Mouse (Mus musculus): ENCODE measurements around the gene Rsrc1. TPM values are rescaled to one million over a fixed set of nuclear protein-coding genes. Genes with fewer than 3 reads are reported as not detected.
"Not testable (repeated sequence)": the region's sequence is repeated elsewhere in the genome, so short reads cannot be mapped to it uniquely, and the experiment has no call there.

Rsrc1 gene
- total RNA-seq, 2 experiments from 2014 or later: 33.0 to 34.6 TPM

GRCm38 (mm10) chr3:67242451-67242850, 261.3 kb downstream of the Rsrc1 start:
- DNase-seq (ENCODE audit: extremely low spot score in 1 of 2, low spot score in 1 of 2): not testable (repeated sequence)

- no peak for DNase-seq (ENCODE audit: extremely low spot score in 1 of 2, low spot score in 1 of 2)
Observed at GRCm38 (mm10) chr3:67267448-67267847, 286.3 kb downstream of the Rsrc1 start.

- no peak for DNase-seq (ENCODE audit: extremely low spot score in 1 of 2, low spot score in 1 of 2)
Observed at GRCm38 (mm10) chr3:67279781-67280180, 298.6 kb downstream of the Rsrc1 start.

GRCm38 (mm10) chr3:67280247-67280646, 299.1 kb downstream of the Rsrc1 start:
- no peak for DNase-seq (ENCODE audit: extremely low spot score in 1 of 2, low spot score in 1 of 2)

GRCm38 (mm10) chr3:67284039-67284438, 302.8 kb downstream of the Rsrc1 start:
- DNase-seq (ENCODE audit: extremely low spot score in 1 of 2, low spot score in 1 of 2): no peak

- DNase-seq (ENCODE audit: extremely low spot score in 1 of 2, low spot score in 1 of 2): no peak
Observed at GRCm38 (mm10) chr3:67284848-67285247, 303.7 kb downstream of the Rsrc1 start.

- no peak for DNase-seq (ENCODE audit: extremely low spot score in 1 of 2, low spot score in 1 of 2)
Observed at GRCm38 (mm10) chr3:67288664-67289063, 307.5 kb downstream of the Rsrc1 start.

- no peak for DNase-seq (ENCODE audit: extremely low spot score in 1 of 2, low spot score in 1 of 2)
Observed at GRCm38 (mm10) chr3:67289482-67289881, 308.3 kb downstream of the Rsrc1 start.

- DNase-seq (ENCODE audit: extremely low spot score in 1 of 2, low spot score in 1 of 2): no peak
Observed at GRCm38 (mm10) chr3:67308725-67309124, 327.5 kb downstream of the Rsrc1 start.

GRCm38 (mm10) chr3:67309644-67310311, 328.6 kb downstream of the Rsrc1 start:
- DNase-seq (ENCODE audit: extremely low spot score in 1 of 2, low spot score in 1 of 2): no peak

GRCm38 (mm10) chr3:67311436-67311835, 330.2 kb downstream of the Rsrc1 start:
- DNase-seq (ENCODE audit: extremely low spot score in 1 of 2, low spot score in 1 of 2): no peak

GRCm38 (mm10) chr3:67322422-67322821, 341.2 kb downstream of the Rsrc1 start:
- DNase-seq (ENCODE audit: extremely low spot score in 1 of 2, low spot score in 1 of 2): no peak

GRCm38 (mm10) chr3:67339558-67339957, 358.4 kb downstream of the Rsrc1 start:
- no peak for DNase-seq (ENCODE audit: extremely low spot score in 1 of 2, low spot score in 1 of 2)

- no peak for DNase-seq (ENCODE audit: extremely low spot score in 1 of 2, low spot score in 1 of 2)
Observed at GRCm38 (mm10) chr3:67340921-67341320, 359.7 kb downstream of the Rsrc1 start.

GRCm38 (mm10) chr3:67343004-67343662, 361.9 kb downstream of the Rsrc1 start:
- no peak for DNase-seq (ENCODE audit: extremely low spot score in 1 of 2, low spot score in 1 of 2)

- peak; percentile 21 to 73 for DNase-seq (ENCODE audit: extremely low spot score in 1 of 2, low spot score in 1 of 2)
Observed at GRCm38 (mm10) chr3:67344599-67344998, 363.4 kb downstream of the Rsrc1 start.

GRCm38 (mm10) chr3:67346674-67347073, 365.5 kb downstream of the Rsrc1 start:
- no peak for DNase-seq (ENCODE audit: extremely low spot score in 1 of 2, low spot score in 1 of 2)

GRCm38 (mm10) chr3:67351406-67352127, 370.4 kb downstream of the Rsrc1 start:
- DNase-seq (ENCODE audit: extremely low spot score in 1 of 2, low spot score in 1 of 2): no peak

- peak in 1 of 2 experiments; percentile 62 for DNase-seq (ENCODE audit: extremely low spot score in 1 of 2, low spot score in 1 of 2)
Observed at GRCm38 (mm10) chr3:67352128-67352762, 371.1 kb downstream of the Rsrc1 start.

GRCm38 (mm10) chr3:67352763-67353149, 371.6 kb downstream of the Rsrc1 start:
- DNase-seq (ENCODE audit: extremely low spot score in 1 of 2, low spot score in 1 of 2): no peak

GRCm38 (mm10) chr3:67358376-67358775, 377.2 kb downstream of the Rsrc1 start:
- no peak for DNase-seq (ENCODE audit: extremely low spot score in 1 of 2, low spot score in 1 of 2)

All from layer of hippocampus, postnatal 25 days (tissue).